Mouse (Mus musculus): ENCODE measurements at regions not wholly inside any gene's neighbourhood (a gene's known extent, or its start where the extent isn't known, plus 50 kb on each side); places are given as distances from the start of the nearest gene placed in this dataset.

DNA sequence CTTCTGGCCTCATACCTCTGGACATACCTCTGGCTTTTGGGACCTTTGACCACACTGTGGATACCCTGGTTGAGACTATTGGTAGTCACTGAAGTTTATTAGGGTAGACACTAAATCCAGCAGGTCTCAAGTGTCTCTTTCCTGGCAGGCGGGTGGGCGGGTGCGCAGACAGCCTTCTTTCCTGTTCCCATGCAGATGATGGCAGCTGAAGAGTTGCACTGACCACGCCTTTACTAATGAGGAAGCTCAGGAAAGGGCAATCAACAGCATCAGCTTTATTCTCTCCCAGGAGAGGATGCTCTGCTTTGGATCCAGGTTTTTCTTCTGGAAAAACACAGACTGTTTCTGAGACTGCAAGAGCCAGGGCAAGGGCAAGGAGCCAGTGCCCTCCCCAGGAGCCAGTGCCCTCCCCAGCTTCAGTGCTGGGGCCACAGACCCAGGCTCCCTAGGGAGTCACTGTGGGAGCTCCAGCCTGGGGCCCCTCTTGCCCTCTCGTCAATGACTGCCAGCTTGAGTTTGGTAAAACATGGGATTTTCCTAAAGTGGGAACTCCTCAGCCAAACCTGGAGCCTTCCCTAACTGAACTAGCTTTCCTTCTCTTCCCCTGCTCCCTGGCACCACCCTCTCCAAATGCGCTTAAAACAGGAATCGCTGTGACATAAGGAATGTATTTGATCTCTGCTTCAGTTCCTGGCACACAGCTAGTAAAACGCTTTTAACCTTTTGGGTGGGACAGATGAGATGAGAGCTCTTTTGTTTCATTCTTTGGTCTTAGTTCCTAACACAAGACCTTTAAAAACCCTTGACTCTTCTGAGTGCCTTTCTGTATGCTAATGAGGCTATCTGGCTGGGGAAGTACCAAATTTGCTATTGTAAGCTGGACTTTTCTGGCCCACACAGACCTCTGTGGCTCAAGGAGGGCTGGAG lies 319.6 kb downstream of the 1810013L24Rik start:
- no peak for TF ChIP-seq TAL1 (IDR thresholded peaks at IDR 0.05; ENCODE audit: low read length)
- no peak for TF ChIP-seq GATA1 (IDR thresholded peaks at IDR 0.05; ENCODE audit: low read length)

Data from erythroblast, embryonic 14.5 days (primary cell).